Mouse (Mus musculus) spleen, adult 2 months (tissue): ENCODE results near the gene Tbc1d17.

Source experiments
- CTCF ChIP-seq: fragments of 200-500 bp; IDR thresholded peaks from 2 replicates; pipeline ENCODE4 v1.5.1; 2011; ENCODE audit warnings: mild to moderate bottlenecking, inconsistent platforms; ENCODE audit not compliant: insufficient read depth, insufficient read length, insufficient replicate concordance; ENCODE audit errors: extremely low read depth
- POLR2A ChIP-seq: fragments of 200-500 bp; IDR thresholded peaks from 2 replicates; pipeline ENCODE4 v1.6.1; 2011; ENCODE audit warnings: low read depth, low read length, inconsistent platforms

- no peak for TF ChIP-seq POLR2A
- TF ChIP-seq CTCF, result no peak
These were observed 12.3 kb downstream of the Tbc1d17 start for GRCm38 (mm10) chr7:44836423-44837053.
